Comparison of ENCODE assay signal across 8 mouse cellular contexts in the genomic region with DNA sequence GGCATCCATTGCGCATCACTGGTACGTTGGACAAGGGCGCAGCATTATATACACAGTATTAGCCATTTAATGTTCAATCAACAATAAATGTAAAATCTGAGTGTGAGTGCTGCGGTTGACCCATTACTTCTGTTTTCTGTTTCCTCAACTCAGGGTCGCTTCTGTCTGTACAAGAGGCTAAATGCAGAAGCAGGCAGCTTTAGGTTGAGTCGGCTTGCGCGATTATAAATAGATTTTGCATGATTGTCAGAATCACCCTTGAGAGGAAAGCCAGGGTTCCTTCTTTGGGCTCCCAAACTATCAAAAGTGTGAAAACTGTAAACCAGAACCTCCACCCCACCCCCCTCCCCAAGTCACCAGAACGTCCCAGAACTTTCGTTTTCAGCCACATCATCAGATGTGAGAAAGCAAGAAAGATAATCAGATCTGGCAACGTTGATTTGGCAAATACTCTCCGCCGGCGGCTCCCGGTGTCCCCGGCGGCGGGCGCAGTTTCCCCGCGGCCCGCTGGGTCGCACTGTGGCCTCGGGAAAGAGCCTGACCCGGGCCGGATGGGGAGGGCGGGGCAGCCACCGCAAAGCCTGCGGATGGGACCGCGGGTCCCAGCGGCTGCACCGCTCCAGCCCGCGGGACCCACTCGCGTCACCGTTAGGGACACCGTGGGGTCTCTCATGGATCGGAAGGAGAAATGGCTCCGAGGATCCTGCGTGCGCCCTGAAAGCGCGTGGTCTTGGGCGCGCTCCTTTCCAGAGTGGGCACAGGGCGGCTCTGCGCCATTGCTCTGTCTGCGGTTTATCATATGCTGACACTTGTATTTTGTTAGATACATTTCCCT. TPM values are rescaled to one million over a fixed set of nuclear protein-coding genes. Genes with fewer than 3 reads are reported as not detected.
DNase-seq lines count a peak whose midpoint lies in the region; ATAC-seq and TF ChIP-seq lines count a peak whose summit lies in the region.

No protein-coding gene starts in this region.

- H3K27ac ChIP-seq in ES-Bruce4 (ENCODE audit: insufficient read depth, low read length) = no peak overlapping the region
- no peak overlapping the region for H3K27ac ChIP-seq in forebrain, postnatal 0 days (ENCODE audit: low read depth, low read length)
- no peak overlapping the region for H3K27ac ChIP-seq in lung, postnatal 0 days (ENCODE audit: low read length)

- TF ChIP-seq EP300 in ES-Bruce4 (IDR thresholded peaks at IDR 0.05; ENCODE audit: insufficient read depth, low read depth, low read length) = no peak
- no peak for TF ChIP-seq EP300 in lung, postnatal 0 days (IDR thresholded peaks at IDR 0.05)

- H3K4me3 ChIP-seq in ES-Bruce4 (ENCODE audit: low read depth, low read length) = peak overlapping the region; percentile 70
- peak overlapping the region; percentile 57 for H3K4me3 ChIP-seq in forebrain, postnatal 0 days (ENCODE audit: low read depth, low read length)
- H3K4me3 ChIP-seq in lung, postnatal 0 days (ENCODE audit: low read depth, low read length) = peak overlapping the region; percentile 39

- H3K36me3 ChIP-seq in ES-Bruce4 (ENCODE audit: control insufficient read depth, insufficient read depth, low read length, poor library complexity, severe bottlenecking) = no peaks in the 10 kb centered on the region
- H3K36me3 ChIP-seq in forebrain, postnatal 0 days (ENCODE audit: insufficient read depth) = no peaks in the 10 kb centered on the region
- H3K36me3 ChIP-seq in lung, postnatal 0 days (ENCODE audit: insufficient read depth, low read length) = no peaks in the 10 kb centered on the region

- H3K9me3 ChIP-seq in ES-Bruce4 (replicated peaks; ENCODE audit: control insufficient read depth, insufficient read depth, low read length, poor library complexity, severe bottlenecking) = no peaks in the 10 kb centered on the region
- no peaks in the 10 kb centered on the region for H3K9me3 ChIP-seq in forebrain, postnatal 0 days (ENCODE audit: low read length)
- H3K9me3 ChIP-seq in lung, postnatal 0 days (ENCODE audit: low read length) = no peaks in the 10 kb centered on the region

- TF ChIP-seq CTCF in ES-Bruce4 (IDR thresholded peaks at IDR 0.05; ENCODE audit: low read depth, low read length) = peak; percentile 38
- TF ChIP-seq CTCF in forebrain, postnatal 0 days (IDR thresholded peaks at IDR 0.05; ENCODE audit: low read depth) = peak; percentile 67
- TF ChIP-seq CTCF in lung, postnatal 0 days (IDR thresholded peaks at IDR 0.05) = peak; percentile 71

- H3K9ac ChIP-seq in ES-Bruce4 (ENCODE audit: low read depth, poor library complexity, severe bottlenecking) = peak overlapping the region; percentile 19; the same call in 1 of the 2 replicates
- H3K9ac ChIP-seq in forebrain, postnatal 0 days = peak overlapping the region; percentile 61
- H3K9ac ChIP-seq in lung, postnatal 0 days (replicated peaks; ENCODE audit: low read depth) = no peak overlapping the region

- DNase-seq in adrenal gland, postnatal 36 days = peak; percentile 82 to 87
- DNase-seq in forebrain, postnatal 0 days = peak; percentile 74
- DNase-seq in heart, postnatal 4 days = peak; percentile 77
- peak; percentile 52 for DNase-seq in layer of hippocampus, adult 9-11 months
- DNase-seq in lung, postnatal 0 days (ENCODE audit: low spot score) = peak; percentile 68
- peak; percentile 60 for DNase-seq in ovary, postnatal 14 days (ENCODE audit: low spot score)
- peak; percentile 53 for DNase-seq in urinary bladder, adult 2 months (ENCODE audit: low spot score)

- H3K27me3 ChIP-seq in ES-Bruce4 (ENCODE audit: control insufficient read depth, insufficient read depth, low read length, poor library complexity, severe bottlenecking) = no peaks in the 10 kb centered on the region; the same call in 1 of the 2 replicates
- H3K27me3 ChIP-seq in forebrain, postnatal 0 days (ENCODE audit: insufficient read depth, low read length) = no peaks in the 10 kb centered on the region
- H3K27me3 ChIP-seq in lung, postnatal 0 days (replicated peaks; ENCODE audit: insufficient read depth, low read length) = 0 out of 2 replicates have a peak, but pooled peaks cover 5% of the 10 kb centered on the region

- H3K4me2 ChIP-seq in forebrain, postnatal 0 days (ENCODE audit: low read depth) = peak overlapping the region; percentile 92
- H3K4me2 ChIP-seq in lung, postnatal 0 days (replicated peaks; ENCODE audit: low read depth, low read length) = peak overlapping the region; percentile 78

- peak; percentile 96 for ATAC-seq in forebrain, postnatal 0 days
- ATAC-seq in lung, postnatal 0 days = peak; percentile 86

- no peaks in the 10 kb centered on the region for H3K4me1 ChIP-seq in ES-Bruce4 (ENCODE audit: control insufficient read depth, insufficient read depth, low read length)
- no peaks in the 10 kb centered on the region for H3K4me1 ChIP-seq in forebrain, postnatal 0 days (ENCODE audit: insufficient read depth)
- no peaks in the 10 kb centered on the region for H3K4me1 ChIP-seq in lung, postnatal 0 days (ENCODE audit: insufficient read depth, low read depth, low read length)

- 11% methylated on average over 50 of the region's 50 CpGs for WGBS in forebrain, postnatal 0 days
- 10% methylated on average over 50 of the region's 50 CpGs for WGBS in lung, postnatal 0 days

- TF ChIP-seq POLR2A in ES-Bruce4 (IDR thresholded peaks at IDR 0.05; ENCODE audit: insufficient read depth, low read length) = no peak

RNA-seq across cellular contexts. Expression of a gene that starts 34.3 kb away (rescaled TPM):
- not detected in 2 replicates for polyA plus RNA-seq in ES-Bruce4 (2011; ENCODE audit: insufficient read depth, insufficient read length, low read depth, missing spikeins)
- total RNA-seq in adrenal gland, postnatal 36 days (2021) = under 1 TPM in 1 of 2 experiments, not detected in 1; 0.16 TPM
- 19.3 and 28.1 TPM in 2 replicates for total RNA-seq in forebrain, postnatal 0 days (2014; rRNA removed)
- 40.0 and 43.1 TPM in 2 replicates for polyA plus RNA-seq in forebrain, postnatal 0 days (2015; fragmentation: Nextera tagmentation; extraction: Ambion mirVana)
- under 1 TPM in 1 of 2 experiments, not detected in 1; 0.11 TPM for total RNA-seq in heart, postnatal 4 days (2021)
- not detected in 2 replicates for polyA plus RNA-seq in lung, postnatal 0 days (2015; fragmentation: Nextera tagmentation; extraction: Ambion mirVana)
- not detected in 2 replicates for polyA plus RNA-seq in urinary bladder, adult 2 months (2012; rRNA removed)

RNA-seq across cellular contexts. Expression of a gene that starts 52.9 kb away (rescaled TPM):
- not detected in 2 replicates for polyA plus RNA-seq in ES-Bruce4 (2011; ENCODE audit: insufficient read depth, insufficient read length, low read depth, missing spikeins)
- total RNA-seq in adrenal gland, postnatal 36 days (2021) = under 1 TPM; 0.23 to 0.43 TPM
- 73.5 and 80.2 TPM in 2 replicates for total RNA-seq in forebrain, postnatal 0 days (2014; rRNA removed)
- polyA plus RNA-seq in forebrain, postnatal 0 days (2015; fragmentation: Nextera tagmentation; extraction: Ambion mirVana) = 105 and 139 TPM in 2 replicates
- under 1 TPM; 0.14 to 0.43 TPM for total RNA-seq in heart, postnatal 4 days (2021)
- polyA plus RNA-seq in lung, postnatal 0 days (2015; fragmentation: Nextera tagmentation; extraction: Ambion mirVana) = not detected in 2 replicates
- polyA plus RNA-seq in urinary bladder, adult 2 months (2012; rRNA removed) = 0.10 and 0.11 TPM in 2 replicates

Comparison
In these comparisons a context has a peak if more than half of its experiments do, and no peak if none do; other contexts are left out.
1. RNA of a gene that starts 34.3 kb away (polyA plus RNA-seq): 40.0 to 43.1 TPM in forebrain, postnatal 0 days; not detected in ES-Bruce4, not detected in lung, postnatal 0 days and not detected in urinary bladder, adult 2 months; every median in the first group is over 10 times any median in the second.
2. RNA of a gene that starts 52.9 kb away (polyA plus RNA-seq): 105 to 139 TPM in forebrain, postnatal 0 days; 0.10 to 0.11 TPM in urinary bladder, adult 2 months, not detected in ES-Bruce4 and not detected in lung, postnatal 0 days; every median in the first group is over 10 times any median in the second.
3. Peak in every context shown above with its lines, with median percentiles within 50 percentile points of each other: H3K4me3 ChIP-seq, CTCF ChIP-seq and DNase-seq.